Mouse (Mus musculus): ENCODE measurements around the gene Gm21983. TPM values are rescaled to one million over a fixed set of nuclear protein-coding genes. Genes with fewer than 3 reads are reported as not detected.

Gene Gm21983
- total RNA-seq, 1 experiment from 2014 or later, result not detected

GRCm38 (mm10) chr7:27189271-27189931 lies 8.5 kb upstream of the Gm21983 start:
- ATAC-seq (replicated peaks; ENCODE audit: low read depth, poor library complexity, severe bottlenecking), result no peak

DNA sequence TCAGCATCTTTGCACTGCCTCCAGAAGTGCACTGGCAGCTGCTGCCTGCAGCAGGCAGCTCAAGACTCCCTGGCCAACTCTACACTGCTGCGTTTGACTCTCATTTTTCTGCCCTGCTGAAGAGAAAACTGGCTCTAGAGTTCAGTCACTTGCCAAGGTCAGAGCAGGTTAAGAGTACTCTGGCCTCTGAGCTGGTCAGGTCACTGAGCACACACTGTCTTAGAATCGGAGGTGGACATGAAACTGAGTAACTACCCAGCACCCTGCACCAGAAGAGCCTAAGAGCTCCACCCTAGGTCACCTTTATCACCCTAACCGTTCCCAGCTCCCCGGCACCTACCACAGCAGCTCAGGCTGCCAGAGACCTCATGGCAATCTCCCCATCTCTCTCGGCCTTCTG lies 5.1 kb upstream of the Gm21983 start:
- ATAC-seq (replicated peaks; ENCODE audit: low read depth, poor library complexity, severe bottlenecking), result no peak

GRCm38 (mm10) chr7:27184964-27185363 lies 4.1 kb upstream of the Gm21983 start:
- peak; percentile 85 for ATAC-seq (replicated peaks; ENCODE audit: low read depth, poor library complexity, severe bottlenecking)

- ATAC-seq (replicated peaks; ENCODE audit: low read depth, poor library complexity, severe bottlenecking), result no peak
Observed at GRCm38 (mm10) chr7:27182498-27182897, 1.6 kb upstream of the Gm21983 start.

DNA sequence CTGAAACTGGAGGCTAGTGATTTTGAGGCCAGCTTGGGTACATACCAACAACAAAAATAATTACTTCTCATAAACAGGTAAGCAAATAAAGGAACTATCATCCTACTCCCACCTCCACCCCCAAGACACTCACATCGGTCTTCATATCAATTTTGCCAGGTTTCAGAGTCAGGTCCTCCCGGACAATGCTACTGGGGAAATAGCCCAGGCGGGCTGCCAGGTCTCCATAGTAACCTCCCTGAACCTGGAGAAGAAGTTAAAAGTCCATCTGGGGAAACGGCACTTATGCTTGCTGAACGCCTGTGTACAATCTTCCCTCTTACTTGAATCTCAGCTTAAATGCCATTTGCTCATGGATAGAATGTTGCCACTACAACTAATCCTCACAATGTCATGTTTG lies 850 bp downstream of the Gm21983 start:
- ATAC-seq (replicated peaks; ENCODE audit: low read depth, poor library complexity, severe bottlenecking), result no peak

GRCm38 (mm10) chr7:27179217-27179918 lies 1.5 kb downstream of the Gm21983 start:
- ATAC-seq (replicated peaks; ENCODE audit: low read depth, poor library complexity, severe bottlenecking), result no peak

GRCm38 (mm10) chr7:27178324-27179216 lies 2.3 kb downstream of the Gm21983 start, which contains the start of gene Rab4b:
TSS of gene Rab4b (minus strand) at chr7:27178896.
- ATAC-seq (replicated peaks; ENCODE audit: low read depth, poor library complexity, severe bottlenecking), result peak; percentile 94

DNA sequence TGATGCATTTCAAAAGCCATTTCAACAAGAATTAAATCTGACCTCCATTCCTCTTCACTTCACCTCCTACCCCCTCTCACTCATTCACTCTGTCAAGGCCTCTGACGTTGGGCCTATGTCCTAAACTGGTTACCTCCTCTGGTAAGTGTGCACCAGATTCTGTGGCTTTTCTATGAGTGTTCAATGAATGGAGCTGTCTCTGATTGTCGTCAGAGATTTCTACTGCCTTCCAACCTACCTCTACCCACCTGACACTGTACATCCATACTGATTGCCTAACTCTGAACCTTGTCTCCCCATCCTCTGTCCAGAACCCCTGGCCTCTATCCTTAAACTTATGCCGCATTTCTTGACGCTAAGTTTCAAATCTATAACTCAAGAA lies 3.0 kb downstream of the Gm21983 start:
- 0 out of 2 replicates have a peak, but pooled peaks have one; percentile 1 for ATAC-seq (replicated peaks; ENCODE audit: low read depth, poor library complexity, severe bottlenecking)

DNA sequence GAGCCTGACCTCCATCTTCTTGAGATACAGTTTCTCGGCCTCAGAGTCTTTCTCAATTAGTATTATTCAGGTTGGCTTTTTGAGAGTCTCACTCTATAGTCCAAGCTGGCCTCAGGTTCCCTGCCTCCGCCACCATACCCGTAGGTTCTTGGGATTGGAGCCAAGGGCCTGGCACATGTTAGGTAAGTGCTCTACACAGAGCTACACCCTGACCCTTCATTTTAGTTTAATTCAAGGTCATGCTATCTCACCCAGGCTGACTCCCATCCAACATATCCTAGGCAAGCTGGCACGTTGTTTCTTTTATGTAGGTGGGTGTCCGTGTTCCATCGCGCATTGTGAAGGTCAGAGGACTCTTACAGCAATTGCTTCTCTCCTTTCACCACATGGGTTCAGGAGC lies 6.0 kb downstream of the Gm21983 start:
- ATAC-seq (replicated peaks; ENCODE audit: low read depth, poor library complexity, severe bottlenecking), result no peak

GRCm38 (mm10) chr7:27174496-27174895 lies 6.4 kb downstream of the Gm21983 start:
- no peak for ATAC-seq (replicated peaks; ENCODE audit: low read depth, poor library complexity, severe bottlenecking)

- no peak for ATAC-seq (replicated peaks; ENCODE audit: low read depth, poor library complexity, severe bottlenecking)
Observed at GRCm38 (mm10) chr7:27170981-27171380, 9.9 kb downstream of the Gm21983 start.

DNA sequence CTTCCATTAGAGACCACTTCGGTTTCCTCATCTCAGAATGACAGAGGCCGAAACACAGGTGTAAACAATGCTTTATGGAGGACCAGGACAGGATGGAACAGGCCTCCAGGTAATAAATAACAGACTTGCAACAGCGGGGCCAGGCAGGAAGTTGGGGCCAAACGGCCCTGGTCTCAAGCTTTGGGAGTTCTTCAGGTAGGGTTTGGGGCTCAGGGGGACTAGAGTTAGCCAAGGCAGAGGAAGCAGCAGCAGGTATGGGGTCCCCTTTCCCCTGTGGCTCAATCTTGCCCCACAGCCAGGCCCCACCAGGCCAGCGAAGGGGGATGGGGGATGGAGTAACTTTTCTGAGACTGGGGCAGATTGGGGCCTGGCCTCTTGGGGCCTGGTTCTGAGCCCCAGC lies 12.5 kb downstream of the Gm21983 start:
- ATAC-seq (replicated peaks; ENCODE audit: low read depth, poor library complexity, severe bottlenecking), result no peak

GRCm38 (mm10) chr7:27167475-27168094 lies 13.3 kb downstream of the Gm21983 start:
- ATAC-seq (replicated peaks; ENCODE audit: low read depth, poor library complexity, severe bottlenecking), result no peak; the same call in 1 of the 2 replicates

GRCm38 (mm10) chr7:27166614-27167474 lies 14.0 kb downstream of the Gm21983 start, which contains the start of gene Egln2:
TSS of gene Egln2 (minus strand) at chr7:27166802.
- peak; percentile 75 for ATAC-seq (replicated peaks; ENCODE audit: low read depth, poor library complexity, severe bottlenecking)

DNA sequence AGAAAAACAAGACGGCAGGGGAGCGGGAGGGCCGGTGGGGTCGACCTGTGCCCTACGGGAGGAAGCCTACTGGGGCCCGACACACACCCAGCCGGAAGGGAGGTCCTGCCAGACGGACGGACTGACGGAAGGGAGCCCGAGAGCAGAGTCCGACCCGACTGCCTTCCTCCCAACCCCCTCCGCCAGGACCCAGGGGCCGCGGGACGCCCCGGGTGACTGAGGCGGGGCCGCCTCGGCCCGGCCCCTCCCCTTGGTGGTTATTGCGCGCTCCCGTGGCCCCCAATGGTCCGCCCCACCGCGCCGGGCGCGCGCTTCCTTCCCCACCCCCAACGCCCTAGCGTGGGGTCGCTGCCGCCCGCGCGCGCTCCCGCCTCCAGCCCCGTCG lies 14.7 kb downstream of the Gm21983 start:
- peak; percentile 57 for ATAC-seq (replicated peaks; ENCODE audit: low read depth, poor library complexity, severe bottlenecking)

GRCm38 (mm10) chr7:27165696-27166095 lies 15.2 kb downstream of the Gm21983 start:
- ATAC-seq (replicated peaks; ENCODE audit: low read depth, poor library complexity, severe bottlenecking), result no peak

DNA sequence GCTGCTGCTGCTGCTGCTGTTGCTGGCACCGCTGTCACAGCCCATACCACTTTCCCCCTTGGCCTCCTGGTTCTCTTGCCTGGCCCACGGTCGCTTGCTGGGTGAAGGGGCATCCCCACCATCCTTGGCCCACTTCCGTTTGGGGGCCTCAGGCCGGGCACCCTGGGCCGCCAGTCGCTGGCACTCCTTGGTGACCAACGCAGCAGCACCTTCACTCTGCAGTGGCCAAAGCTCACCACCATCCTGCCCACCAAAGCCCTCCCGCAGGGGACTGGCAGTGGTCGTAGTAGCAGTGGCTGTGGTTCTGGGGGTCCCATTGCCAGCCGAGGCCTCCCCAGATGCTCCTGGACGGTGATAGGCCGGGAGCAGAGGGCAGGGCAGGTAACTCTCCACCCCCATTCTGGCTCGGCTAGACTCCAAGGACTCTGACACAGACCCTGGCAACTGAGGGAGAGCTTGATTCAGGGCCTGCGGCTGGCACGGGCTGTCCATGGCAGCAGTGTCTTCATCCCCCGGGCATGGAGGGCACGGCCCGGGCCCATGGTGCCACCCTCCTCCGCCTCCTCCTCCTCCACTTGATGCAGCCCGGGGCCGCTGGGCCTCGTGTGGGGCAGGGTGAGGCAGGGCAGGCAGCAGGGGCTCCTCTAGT lies 15.8 kb downstream of the Gm21983 start:
- no peak for ATAC-seq (replicated peaks; ENCODE audit: low read depth, poor library complexity, severe bottlenecking)

DNA sequence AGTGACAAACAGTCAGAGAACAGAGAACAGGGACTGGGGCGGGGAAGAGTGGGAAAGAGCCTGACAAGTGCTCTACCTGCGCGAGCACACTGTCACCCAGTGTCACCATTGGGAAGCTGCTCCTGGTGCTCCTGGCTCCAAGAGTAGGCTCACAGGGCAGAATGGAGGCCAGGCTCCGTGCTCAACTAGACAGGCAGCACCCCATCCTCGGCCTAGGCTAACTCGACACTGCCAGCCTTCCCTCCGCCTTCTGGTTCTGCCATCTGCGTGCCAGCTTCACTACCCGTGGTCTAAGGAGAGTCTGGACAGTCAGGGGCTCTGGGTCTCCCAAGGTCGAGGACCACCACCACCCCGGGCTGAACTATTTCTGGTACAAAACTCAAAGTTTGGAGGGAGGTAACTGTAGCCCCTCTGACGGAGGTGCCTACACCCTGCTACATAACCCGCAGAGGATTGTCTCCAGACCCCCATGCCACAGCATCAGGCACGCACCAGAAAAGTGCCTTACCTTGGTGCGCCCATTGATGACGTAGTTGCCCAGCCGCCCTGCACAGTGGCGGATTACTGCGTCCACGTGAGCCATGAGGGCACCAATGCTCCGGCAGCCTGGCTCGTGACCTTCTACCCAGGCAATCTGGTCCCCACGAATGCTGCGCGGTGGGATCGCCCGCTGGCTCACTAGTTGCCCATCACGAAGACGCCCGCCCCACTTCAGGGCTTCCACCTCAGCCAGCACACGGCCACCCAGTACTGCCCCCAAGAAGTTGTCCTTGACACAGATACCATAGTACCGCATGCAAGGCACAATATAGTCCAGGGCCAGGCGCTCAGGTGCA lies 16.6 kb downstream of the Gm21983 start:
- ATAC-seq (replicated peaks; ENCODE audit: low read depth, poor library complexity, severe bottlenecking), result no peak
